Mouse (Mus musculus): ENCODE data around the gene Fbxw10. TPM values are rescaled to one million over a fixed set of nuclear protein-coding genes. Genes with fewer than 3 reads are reported as not detected.
A peak's percentile ranks its signal among the peaks of the same experiment; 100 is the strongest.

Fbxw10 gene
- total and polyA plus RNA-seq, 3 experiments = not detected

DNA sequence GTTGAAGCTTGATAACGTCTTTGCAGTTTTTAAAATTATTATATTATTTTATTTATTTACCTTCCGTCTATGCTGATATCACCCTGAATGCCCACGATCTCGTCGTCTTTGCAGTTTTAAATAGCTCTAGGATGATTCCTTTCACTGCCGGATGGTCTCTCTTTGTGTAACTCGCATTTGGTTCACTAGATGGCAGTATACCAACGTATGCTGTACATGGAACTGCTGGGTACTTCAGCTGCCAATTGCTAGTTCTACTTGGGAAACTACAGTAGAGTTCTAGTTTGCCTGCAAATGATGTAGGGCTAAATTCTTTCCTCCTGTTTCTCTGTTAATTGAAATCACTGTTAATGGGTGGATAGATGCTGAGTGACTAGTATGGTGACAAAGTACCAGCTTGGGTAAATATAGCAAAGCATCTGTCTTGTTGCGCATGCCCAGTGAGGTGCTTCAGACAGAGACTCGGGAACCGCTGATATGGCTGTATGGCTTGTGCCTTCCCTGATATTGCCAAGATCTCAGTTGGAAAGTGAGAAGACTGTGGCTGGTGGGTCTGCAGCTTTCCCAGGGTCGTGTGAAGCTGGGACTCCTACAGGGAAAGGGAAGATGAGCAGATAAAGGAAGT, 54.9 kb downstream of the Fbxw10 start:
- H3K27ac ChIP-seq (ENCODE audit: control insufficient read depth, low read depth, low read length) = no peak overlapping the region
- peaks cover 4 to 6% of the 10 kb centered on the region in 2 experiments; a peak in 3 of 4 replicates for H3K4me1 ChIP-seq (ENCODE audit: control insufficient read depth in 1 of 2, insufficient read depth in 2 of 2, low read length in 2 of 2)
- no peak overlapping the region for H3K9ac ChIP-seq (ENCODE audit: control insufficient read depth, low read depth, low read length, poor library complexity, severe bottlenecking)
- H3K27me3 ChIP-seq (ENCODE audit: control insufficient read depth in 1 of 2, insufficient read depth in 2 of 2, low read length in 2 of 2) = no peaks in the 10 kb centered on the region
- H3K36me3 ChIP-seq (ENCODE audit: control insufficient read depth in 1 of 2, insufficient read depth in 2 of 2, low read length in 2 of 2) = no peaks in the 10 kb centered on the region; a peak in 1 of 4 replicates
- DNase-seq (ENCODE audit: low read depth, low spot score) = peak; percentile 85
- no peaks in the 10 kb centered on the region for H3K79me2 ChIP-seq (ENCODE audit: control insufficient read depth, insufficient read depth, low read length, poor library complexity)
- no peaks in the 10 kb centered on the region for H3K9me3 ChIP-seq (replicated peaks; ENCODE audit: insufficient read depth, low read length)
- no peak overlapping the region for H3K4me3 ChIP-seq (ENCODE audit: control insufficient read depth in 1 of 2, insufficient read depth in 1 of 2, low read depth in 2 of 2, low read length in 2 of 2)
- TF ChIP-seq E2F4 (IDR thresholded peaks at IDR 0.05; ENCODE audit: borderline replicate concordance, low read depth, low read length) (no peak), SIN3A (IDR thresholded peaks at IDR 0.05; ENCODE audit: low read length) (no peak), ZMIZ1 (IDR thresholded peaks at IDR 0.05; ENCODE audit: low read depth, low read length) (no peak), GABPA (IDR thresholded peaks at IDR 0.05; ENCODE audit: low read depth, low read length) (no peak), MAFK (IDR thresholded peaks at IDR 0.05; ENCODE audit: borderline replicate concordance, low read depth, low read length) (no peak), RCOR1 (IDR thresholded peaks at IDR 0.05; ENCODE audit: low read depth, low read length) (no peak), RAD21 (IDR thresholded peaks at IDR 0.05; ENCODE audit: low read depth, low read length) (peak; percentile 82), MAZ (IDR thresholded peaks at IDR 0.05; ENCODE audit: low read depth, low read length) (no peak), HCFC1 (IDR thresholded peaks at IDR 0.05; ENCODE audit: low read depth, low read length) (no peak), GATA1 (IDR thresholded peaks at IDR 0.05; ENCODE audit: low read depth, low read length) (no peak), KAT2A (conservative IDR thresholded peaks at IDR 0.05; ENCODE audit: low read depth, low read length) (no peak), MYC (IDR thresholded peaks at IDR 0.05; ENCODE audit: low read depth, low read length) (no peak), NRF1 (IDR thresholded peaks at IDR 0.05; ENCODE audit: insufficient read depth, low read depth, low read length, poor library complexity, severe bottlenecking) (no peak), MXI1 (IDR thresholded peaks at IDR 0.05; ENCODE audit: low read depth, low read length) (no peak), CTCF (IDR thresholded peaks at IDR 0.05 in 2 of 3, conservative IDR thresholded peaks at IDR 0.05 in 1 of 3; ENCODE audit: control insufficient read depth in 1 of 3, insufficient read depth in 1 of 3, low read depth in 2 of 3, low read length in 3 of 3, poor library complexity in 1 of 3, severe bottlenecking in 1 of 3) (peak; percentile 59 to 86 (median 74)), ZC3H11A (IDR thresholded peaks at IDR 0.05; ENCODE audit: low read depth, low read length) (peak; percentile 58), EP300 (IDR thresholded peaks at IDR 0.05; ENCODE audit: low read depth in 1 of 2, low read length in 2 of 2) (no peak), NELFE (IDR thresholded peaks at IDR 0.05; ENCODE audit: low read depth, low read length) (no peak), TBP (IDR thresholded peaks at IDR 0.05; ENCODE audit: low read depth, low read length) (no peak), ETS1 (IDR thresholded peaks at IDR 0.05; ENCODE audit: low read depth, low read length) (no peak), MAX (IDR thresholded peaks at IDR 0.05; ENCODE audit: low read length) (no peak), BHLHE40 (IDR thresholded peaks at IDR 0.05; ENCODE audit: borderline replicate concordance, low read depth, low read length) (0 out of 2 replicates have a peak, but pooled peaks have one; percentile 18), ELF1 (IDR thresholded peaks at IDR 0.05; ENCODE audit: low read depth, low read length) (peak; percentile 11; the same call in 1 of the 2 replicates), JUND (IDR thresholded peaks at IDR 0.05; ENCODE audit: low read depth, low read length) (no peak), UBTF (IDR thresholded peaks at IDR 0.05; ENCODE audit: borderline replicate concordance, insufficient read depth, low read depth, low read length) (no peak), ZNF384 (IDR thresholded peaks at IDR 0.05; ENCODE audit: low read depth, low read length) (no peak), USF2 (IDR thresholded peaks at IDR 0.05; ENCODE audit: borderline replicate concordance in 1 of 2, insufficient read depth in 1 of 2, low read depth in 1 of 2, low read length in 2 of 2) (no peak), MYB (IDR thresholded peaks at IDR 0.05; ENCODE audit: low read depth, low read length) (no peak), TCF12 (IDR thresholded peaks at IDR 0.05; ENCODE audit: low read depth, low read length) (no peak), USF1 (IDR thresholded peaks at IDR 0.05; ENCODE audit: low read depth, low read length) (no peak), POLR2AphosphoS2 (IDR thresholded peaks at IDR 0.05; ENCODE audit: low read length) (no peak), SMC3 (IDR thresholded peaks at IDR 0.05; ENCODE audit: low read depth, low read length) (peak; percentile 84), CHD2 (IDR thresholded peaks at IDR 0.05; ENCODE audit: low read length) (no peak), TAL1 (IDR thresholded peaks at IDR 0.05; ENCODE audit: low read length) (no peak)

All from MEL (cell line).